Mouse (Mus musculus) E14TG2a.4 (cell line): ENCODE measurements around the gene Kif13a.

ENCODE experiments used
- H3K27me3 ChIP-seq: 2 replicates; pipeline ENCODE4 v1.6.1; 2014; ENCODE audit warnings: low read length, control low read depth; ENCODE audit not compliant: insufficient read depth
- H3K36me3 ChIP-seq: 2 replicates; pipeline ENCODE4 v1.6.1; 2014; ENCODE audit warnings: low read length, control low read depth; ENCODE audit not compliant: insufficient read depth
- H3K4me1 ChIP-seq: replicated peaks from 2 replicates; pipeline ENCODE4 v1.6.1; 2014; ENCODE audit warnings: low read depth, low read length, control low read depth
- H3K4me3 ChIP-seq: replicated peaks from 2 replicates; pipeline ENCODE4 v1.5.1; 2014; ENCODE audit warnings: mild to moderate bottlenecking, low read length
- H3K9me3 ChIP-seq: 2 replicates; pipeline ENCODE4 v1.6.1; 2014; ENCODE audit warnings: low read length, control low read depth
- CTCF ChIP-seq: conservative IDR thresholded peaks from 2 replicates; pipeline ENCODE4 v1.5.1; 2014; ENCODE audit warnings: low read length
- NANOG ChIP-seq: IDR thresholded peaks from 2 replicates; pipeline ENCODE4 v1.6.1; 2014; ENCODE audit warnings: borderline replicate concordance, low read length, mixed read lengths
- POU5F1 ChIP-seq: IDR thresholded peaks from 2 replicates; pipeline ENCODE4 v1.6.1; 2014; ENCODE audit warnings: low read length, borderline replicate concordance

The Kif13a gene

DNA sequence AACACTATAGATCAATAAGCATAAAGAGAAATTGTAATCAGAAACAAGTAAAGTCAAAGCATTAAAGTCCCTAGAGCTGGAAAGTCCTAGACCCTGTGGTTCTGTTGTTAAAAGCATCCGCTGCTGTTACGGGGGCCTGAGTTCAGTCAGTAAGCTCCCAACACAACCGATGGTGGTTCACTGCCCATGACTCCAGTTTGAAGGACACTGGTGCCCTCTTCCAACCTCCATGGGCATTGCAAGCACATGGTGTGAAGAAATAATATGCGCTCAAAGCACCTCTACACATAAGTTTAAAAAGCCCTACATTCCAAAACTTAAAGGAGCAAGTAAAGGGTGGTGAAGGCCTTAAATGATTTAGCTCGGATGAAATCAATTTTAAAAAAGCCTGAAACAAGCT lies 226.5 kb downstream of the Kif13a start:
- Histone ChIP-seq H3K36me3 (peaks cover 89% of the 10 kb centered on the region), H3K9me3 (no peaks in the 10 kb centered on the region), H3K27me3 (no peaks in the 10 kb centered on the region), H3K4me1 (peaks cover 33% of the 10 kb centered on the region), H3K4me3 (no peak overlapping the region)
- no peak for TF ChIP-seq POU5F1
- TF ChIP-seq CTCF, result peak; percentile 18; the same call in 1 of the 2 replicates
- TF ChIP-seq NANOG, result no peak

- H3K4me1 ChIP-seq, result peaks cover 49% of the 10 kb centered on the region
- H3K27me3 ChIP-seq, result no peaks in the 10 kb centered on the region
- peaks cover 87% of the 10 kb centered on the region for H3K36me3 ChIP-seq
- H3K4me3 ChIP-seq, result no peak overlapping the region
- no peaks in the 10 kb centered on the region for H3K9me3 ChIP-seq
- no peak for TF ChIP-seq POU5F1
- TF ChIP-seq NANOG, result no peak
Observed at GRCm38 (mm10) chr13:46701486-46701885, 228.2 kb downstream of the Kif13a start.

DNA sequence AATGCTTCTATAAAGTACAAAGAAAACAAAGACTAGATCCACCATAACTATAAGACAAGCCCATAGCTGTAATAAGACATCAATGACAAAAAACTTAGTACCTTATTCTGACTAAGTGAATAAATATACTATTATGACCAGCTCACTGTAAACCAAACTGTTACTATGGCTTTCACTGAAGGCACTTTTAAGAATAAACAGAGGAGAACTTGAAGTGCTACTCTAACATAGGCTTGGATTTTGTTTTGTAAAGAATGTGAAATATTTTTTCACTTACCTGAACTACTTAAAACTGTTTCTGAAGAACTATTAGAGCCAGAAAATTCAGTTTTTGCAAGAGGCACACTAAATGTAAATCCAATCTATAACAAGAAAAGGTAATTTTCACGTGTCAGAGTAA lies 230.3 kb downstream of the Kif13a start:
- TF ChIP-seq POU5F1 (no peak), CTCF (no peak), NANOG (no peak)
- H3K4me3 ChIP-seq, result no peak overlapping the region
- peaks cover 70% of the 10 kb centered on the region for H3K4me1 ChIP-seq
- H3K9me3 ChIP-seq, result no peaks in the 10 kb centered on the region
- H3K36me3 ChIP-seq, result peaks cover 88% of the 10 kb centered on the region
- no peaks in the 10 kb centered on the region for H3K27me3 ChIP-seq
